Mouse (Mus musculus) hindbrain, embryonic 11.5 days (tissue): Measurements from ENCODE around the gene Slc25a34. TPM values are rescaled to one million over a fixed set of nuclear protein-coding genes. Genes with fewer than 3 reads are reported as not detected.
A peak's percentile ranks its signal among the peaks of the same experiment; 100 is the strongest.

Experiments used
- ATAC-seq: fragments of 200-750 bp; cut with Nextera tagmentation; 2 replicates; pipeline ENCODE4 v1.8.0; 2017; ENCODE audit warnings: mild to moderate bottlenecking, moderate TSS enrichment, moderate library complexity; ENCODE audit not compliant: low FRiP score
- DNase-seq: peaks from one replicate; pipeline ENCODE4 v3.0.0-alpha.2; 2015; ENCODE audit warnings: low spot score
- H3K27ac ChIP-seq: fragments of 300-500 bp; sonication (generic); 2 replicates; pipeline ENCODE4 v1.5.1; 2014; ENCODE audit warnings: mild to moderate bottlenecking, low read depth, low read length
- H3K27me3 ChIP-seq: fragments of 300-500 bp; sonication (generic); 2 replicates; pipeline ENCODE4 v1.6.1; 2014; ENCODE audit warnings: mild to moderate bottlenecking, low read length, moderate library complexity, mixed read lengths; ENCODE audit not compliant: control insufficient read depth, insufficient read depth
- H3K36me3 ChIP-seq: fragments of 300-500 bp; sonication (generic); 2 replicates; pipeline ENCODE4 v1.6.1; 2014; ENCODE audit warnings: mild to moderate bottlenecking, low read length, moderate library complexity, mixed read lengths; ENCODE audit not compliant: control insufficient read depth, insufficient read depth
- H3K4me1 ChIP-seq: fragments of 300-500 bp; sonication (generic); replicated peaks from 2 replicates; pipeline ENCODE4 v1.6.1; 2014; ENCODE audit warnings: low read length, mixed read lengths; ENCODE audit not compliant: control insufficient read depth, insufficient read depth
- H3K4me2 ChIP-seq: fragments of 300-500 bp; sonication (generic); replicated peaks from 2 replicates; pipeline ENCODE4 v1.6.1; 2014; ENCODE audit warnings: mild to moderate bottlenecking, low read depth, low read length
- H3K4me3 ChIP-seq: fragments of 300-500 bp; sonication (generic); 2 replicates; pipeline ENCODE4 v1.5.1; 2014; ENCODE audit warnings: low read depth, low read length
- H3K9ac ChIP-seq: fragments of 300-500 bp; sonication (generic); 2 replicates; pipeline ENCODE4 v1.6.1; 2014; ENCODE audit warnings: low read depth, low read length
- H3K9me3 ChIP-seq: fragments of 300-500 bp; sonication (generic); 2 replicates; pipeline ENCODE4 v1.6.1; 2016; ENCODE audit warnings: low read length; ENCODE audit not compliant: control insufficient read depth
- WGBS: fragments of 180-500 bp; shearing (Covaris S2); extraction: QIAGEN DNeasy Blood & Tissue Kit; methylation state at CpG from one replicate; pipeline ENCODE4 v1.1.7; 2014; 5-methylcytosine and 5-hydroxymethylcytosine counted together
- polyA plus RNA-seq: library from polyadenylated mRNA; unstranded; fragments of >200 nt; fragmentation: Nextera tagmentation; extraction: Ambion mirVana; gene quantifications from 2 replicates; pipeline ENCODE4 v1.2.1, GENCODE M21; 2014

Gene Slc25a34
- polyA plus RNA-seq, 1 experiment from 2014 or later = not detected

DNA sequence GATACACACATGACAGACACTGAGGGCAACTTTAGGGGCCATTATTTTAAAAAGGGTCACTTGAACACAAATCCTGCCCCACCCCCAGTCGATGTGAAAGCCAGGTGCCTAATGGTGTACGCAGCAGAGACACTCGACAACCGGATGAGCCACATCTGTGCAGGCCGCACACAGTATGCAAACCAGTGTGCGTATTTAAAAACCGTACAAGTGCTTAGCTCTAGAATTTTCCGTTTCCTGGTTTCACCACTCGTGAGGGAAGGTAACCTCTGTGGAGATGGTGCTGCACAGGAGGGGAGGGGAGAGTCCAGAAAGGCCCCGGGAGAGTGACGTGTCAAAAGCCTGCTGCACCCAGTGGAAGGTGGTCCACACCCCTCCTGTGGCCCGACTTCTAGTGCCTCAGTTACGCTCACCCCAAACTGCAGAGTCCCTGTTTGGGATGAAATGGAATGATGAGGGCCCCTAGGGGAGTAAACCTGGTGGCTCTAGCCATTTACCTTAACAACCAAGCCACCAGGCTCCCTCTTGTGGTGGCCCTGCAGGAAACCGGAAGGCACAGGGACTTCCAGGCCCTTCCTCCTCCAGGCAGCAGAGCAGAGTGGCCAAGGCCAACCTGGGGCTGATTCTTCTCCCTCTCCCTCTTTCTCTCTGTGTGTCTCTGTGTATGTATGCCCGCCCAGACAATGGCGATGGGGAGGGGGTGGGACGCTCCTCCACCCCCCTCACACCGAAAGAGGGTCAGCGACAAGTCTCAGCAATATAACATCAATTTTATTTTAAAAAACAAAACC is 1.6 kb upstream of the Slc25a34 start:
- Histone ChIP-seq H3K4me3 (no peak overlapping the region), H3K36me3 (peaks cover 7% of the 10 kb centered on the region; the same call in 1 of the 2 replicates), H3K9me3 (no peaks in the 10 kb centered on the region), H3K9ac (no peak overlapping the region), H3K4me1 (peaks cover 2% of the 10 kb centered on the region; the same call in 1 of the 2 replicates), H3K27ac (no peak overlapping the region), H3K4me2 (no peak overlapping the region), H3K27me3 (no peaks in the 10 kb centered on the region)
- WGBS = 72% methylated on average over 19 of the region's 19 CpGs
- no peak for ATAC-seq
- DNase-seq = peak; percentile 27

DNA sequence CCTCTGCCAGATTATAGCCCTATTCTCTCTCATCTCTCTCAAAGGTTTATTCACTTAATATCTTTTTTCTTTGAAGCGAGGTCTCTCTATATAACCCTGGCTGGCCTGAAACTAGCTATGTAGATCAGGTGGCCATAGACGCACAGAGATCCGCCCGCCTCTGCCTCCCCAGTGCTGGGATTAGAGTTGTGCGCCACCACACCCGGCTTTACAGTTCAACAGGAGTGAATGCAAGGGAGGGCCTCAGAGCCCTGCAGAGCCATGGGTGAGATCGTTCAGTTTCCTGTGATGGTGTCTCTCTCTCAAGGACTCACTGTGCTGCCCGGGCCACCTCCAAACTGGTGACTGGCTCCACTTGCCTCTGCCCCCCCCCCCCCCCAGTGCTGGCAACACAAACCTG is 513 bp upstream of the Slc25a34 start:
- Histone ChIP-seq H3K9me3 (no peaks in the 10 kb centered on the region), H3K4me3 (no peak overlapping the region), H3K4me2 (no peak overlapping the region), H3K27me3 (no peaks in the 10 kb centered on the region), H3K36me3 (peaks cover 4% of the 10 kb centered on the region; the same call in 1 of the 2 replicates), H3K9ac (no peak overlapping the region), H3K27ac (no peak overlapping the region), H3K4me1 (peaks cover 2% of the 10 kb centered on the region; the same call in 1 of the 2 replicates)
- no peak for ATAC-seq
- DNase-seq = no peak
- WGBS = 89% methylated on average over 8 of the region's 8 CpGs

DNA sequence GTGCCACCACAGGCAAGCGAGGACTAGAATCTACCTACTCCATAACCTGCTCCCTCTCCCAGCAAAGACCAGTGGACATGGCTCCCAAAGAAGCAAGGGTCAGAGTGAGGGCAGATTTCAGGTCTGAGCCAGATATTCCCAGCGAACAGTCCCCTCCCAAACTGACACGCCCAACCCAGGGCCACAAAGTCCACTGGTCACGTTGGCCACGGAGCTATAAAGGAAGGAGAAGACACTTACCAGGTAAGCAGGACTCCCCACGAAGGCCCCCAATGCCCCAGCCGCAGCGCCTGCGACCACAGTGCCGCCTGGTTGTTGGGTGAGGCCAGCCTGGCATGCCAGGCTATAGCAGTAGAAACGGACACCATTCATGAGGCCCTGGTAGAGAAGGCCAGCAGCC is 584 bp downstream of the Slc25a34 start:
- peaks cover 2% of the 10 kb centered on the region; the same call in 1 of the 2 replicates for H3K4me1 ChIP-seq
- H3K27ac ChIP-seq = no peak overlapping the region
- no peaks in the 10 kb centered on the region for H3K27me3 ChIP-seq
- peaks cover 4% of the 10 kb centered on the region; the same call in 1 of the 2 replicates for H3K36me3 ChIP-seq
- no peaks in the 10 kb centered on the region for H3K9me3 ChIP-seq
- H3K4me3 ChIP-seq = no peak overlapping the region
- DNase-seq (no peak), ATAC-seq (no peak)
- no peak overlapping the region for H3K4me2 ChIP-seq
- H3K9ac ChIP-seq = no peak overlapping the region
- WGBS = 90% methylated on average over 11 of the region's 11 CpGs

DNA sequence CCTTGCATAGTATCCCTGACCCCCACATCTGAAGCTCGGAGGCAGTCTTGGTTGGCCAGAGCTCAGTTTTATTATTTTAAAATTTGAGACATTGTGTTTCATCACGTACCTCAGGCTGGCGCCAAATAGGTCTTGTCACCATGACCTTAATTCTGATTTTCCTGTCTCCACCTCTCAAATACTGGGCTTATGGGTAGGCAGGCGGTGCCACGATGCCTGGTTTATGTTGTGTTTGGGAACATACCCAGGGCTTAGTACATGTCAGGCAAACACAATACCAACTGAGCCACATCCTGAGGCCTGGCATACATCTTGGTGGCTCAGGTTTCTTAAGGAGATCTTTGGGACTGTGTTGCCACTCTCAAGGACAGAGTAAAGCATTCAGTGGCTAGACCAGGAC is 1.0 kb downstream of the Slc25a34 start:
- Histone ChIP-seq H3K9ac (no peak overlapping the region), H3K9me3 (no peaks in the 10 kb centered on the region), H3K4me1 (peaks cover 2% of the 10 kb centered on the region; the same call in 1 of the 2 replicates), H3K4me3 (no peak overlapping the region), H3K27me3 (no peaks in the 10 kb centered on the region), H3K27ac (no peak overlapping the region), H3K4me2 (no peak overlapping the region), H3K36me3 (peaks cover 3% of the 10 kb centered on the region; the same call in 1 of the 2 replicates)
- WGBS = 79% methylated on average over 5 of the region's 5 CpGs
- ATAC-seq (no peak), DNase-seq (no peak)

DNA sequence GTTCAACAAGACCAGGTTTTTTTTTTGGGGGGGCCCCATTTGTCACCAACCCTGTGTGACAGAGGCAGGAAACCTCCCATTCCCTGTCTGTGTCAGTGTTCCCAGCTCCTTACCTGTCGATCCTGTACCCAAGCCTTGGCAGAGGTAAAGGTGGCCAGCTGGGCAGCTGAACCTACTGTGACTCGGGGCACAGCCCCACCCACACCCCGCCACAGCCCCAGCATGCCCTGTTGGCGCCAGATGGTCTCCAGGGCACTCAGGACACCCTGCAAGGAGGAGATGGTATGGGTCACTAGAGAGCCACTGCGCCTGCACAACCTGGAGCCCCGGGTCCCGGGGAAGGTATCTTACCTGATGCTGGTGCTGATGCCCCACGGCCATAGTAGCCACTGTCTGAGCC is 1.5 kb downstream of the Slc25a34 start:
- Histone ChIP-seq H3K27me3 (no peaks in the 10 kb centered on the region), H3K4me1 (peaks cover 2% of the 10 kb centered on the region; the same call in 1 of the 2 replicates), H3K27ac (no peak overlapping the region), H3K4me2 (no peak overlapping the region), H3K4me3 (no peak overlapping the region), H3K9me3 (no peaks in the 10 kb centered on the region), H3K9ac (no peak overlapping the region), H3K36me3 (no peaks in the 10 kb centered on the region)
- DNase-seq (no peak), ATAC-seq (no peak)
- WGBS = 83% methylated on average over 8 of the region's 8 CpGs

DNA sequence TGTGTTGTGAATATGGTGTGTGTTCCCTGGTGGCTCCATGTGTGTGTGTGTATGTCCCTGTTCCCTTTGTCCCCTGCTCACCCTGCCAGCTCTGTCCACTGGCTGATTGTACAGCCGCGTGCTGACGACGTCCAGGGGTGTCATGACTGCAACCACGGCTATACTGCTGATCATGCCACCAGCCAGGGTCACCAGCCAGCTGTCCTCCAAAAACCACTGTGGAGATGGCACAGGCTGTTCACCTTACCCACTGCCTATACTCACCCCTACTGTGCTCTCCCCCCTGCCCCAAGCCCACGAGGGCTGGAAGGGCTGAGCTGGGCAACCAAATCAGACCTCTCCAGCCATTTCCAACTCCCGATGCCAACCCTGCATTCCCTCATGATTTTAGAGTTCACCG is 2.3 kb downstream of the Slc25a34 start:
- Histone ChIP-seq H3K27ac (no peak overlapping the region), H3K4me2 (no peak overlapping the region), H3K27me3 (no peaks in the 10 kb centered on the region), H3K4me3 (no peak overlapping the region), H3K9me3 (no peaks in the 10 kb centered on the region), H3K9ac (no peak overlapping the region), H3K4me1 (peaks cover 2% of the 10 kb centered on the region; the same call in 1 of the 2 replicates), H3K36me3 (no peaks in the 10 kb centered on the region)
- ATAC-seq = no peak
- no peak for DNase-seq
- 83% methylated on average over 8 of the region's 8 CpGs for WGBS

DNA sequence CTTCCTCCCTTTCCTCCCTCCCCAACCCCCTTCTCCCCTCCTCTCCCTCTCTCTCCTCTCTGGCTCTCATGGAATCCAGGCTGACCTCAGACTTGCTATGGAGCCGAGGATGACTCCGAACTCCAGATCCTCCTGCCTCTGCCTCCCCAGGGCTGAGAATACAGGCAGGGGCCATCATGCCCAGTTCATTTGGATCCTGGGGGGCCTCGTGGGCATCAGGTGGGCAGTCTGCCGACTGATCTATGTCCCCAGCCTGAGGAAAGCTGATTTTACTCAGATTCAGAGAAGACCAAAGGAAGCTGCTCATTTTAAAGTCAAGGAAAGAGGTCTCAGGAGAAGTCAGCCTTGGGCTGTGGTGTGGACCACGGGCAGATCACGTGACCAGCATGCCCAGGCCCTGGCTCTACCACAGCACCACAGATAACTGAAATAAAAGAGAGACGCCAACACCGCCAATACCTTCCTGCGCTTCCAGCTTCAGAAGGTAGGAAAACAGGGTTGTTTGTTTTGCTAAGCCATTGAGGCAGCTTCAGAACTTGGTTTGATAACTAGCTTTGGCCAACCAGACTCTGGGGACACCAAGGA is 4.2 kb downstream of the Slc25a34 start:
- ATAC-seq (no peak), DNase-seq (no peak)
- H3K4me1 ChIP-seq = peaks cover 2% of the 10 kb centered on the region; the same call in 1 of the 2 replicates
- no peaks in the 10 kb centered on the region for H3K36me3 ChIP-seq
- H3K27me3 ChIP-seq = no peaks in the 10 kb centered on the region
- no peak overlapping the region for H3K9ac ChIP-seq
- WGBS = 88% methylated on average over 9 of the region's 9 CpGs
- H3K4me2 ChIP-seq = no peak overlapping the region
- no peak overlapping the region for H3K27ac ChIP-seq
- H3K9me3 ChIP-seq = no peaks in the 10 kb centered on the region
- no peak overlapping the region for H3K4me3 ChIP-seq

DNA sequence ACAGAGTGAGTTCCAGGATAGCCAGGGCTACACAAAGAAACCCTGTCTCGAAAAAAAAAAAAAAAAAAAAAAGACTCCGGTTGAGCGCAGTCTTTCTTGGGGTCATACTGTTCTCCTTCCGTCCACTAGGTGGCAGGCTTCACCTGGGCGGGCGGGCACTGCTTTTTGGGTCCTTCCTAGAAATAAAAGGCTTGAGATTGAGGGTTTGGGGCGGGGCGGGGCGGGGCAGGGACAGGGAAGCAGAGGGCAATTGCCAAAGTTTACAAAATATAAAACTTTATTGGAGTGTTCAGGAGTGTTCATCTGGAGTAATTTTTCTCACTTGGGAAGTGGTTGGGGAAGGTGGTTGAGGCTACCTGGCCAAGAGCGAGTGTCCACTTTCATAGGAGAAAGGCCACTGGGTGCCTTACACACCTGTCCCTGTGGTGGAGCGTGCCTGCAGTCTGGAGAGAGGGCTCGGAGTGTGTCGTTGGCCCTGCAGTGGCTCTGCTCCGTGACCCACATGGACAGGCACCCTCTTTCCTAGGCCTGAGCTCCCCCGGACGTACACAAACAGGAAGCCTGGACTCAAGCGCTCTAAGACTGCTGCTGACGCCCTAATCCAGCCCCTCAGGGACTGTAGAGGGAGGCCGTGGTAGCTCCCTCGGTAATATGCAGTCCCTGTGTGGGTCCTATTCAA is 4.9 kb downstream of the Slc25a34 start, which contains the start of gene Tmem82:
Gene Tmem82, minus strand, starts transcription at position 69 of the 679 bp plus-strand sequence.
- peak within 1 kb of the TSS; percentile 13 for H3K4me3 ChIP-seq
- H3K27me3 ChIP-seq = no peaks in the 10 kb centered on the region
- ATAC-seq = no peak
- no peaks in the 10 kb centered on the region for H3K36me3 ChIP-seq
- DNase-seq = peak; percentile 65
- 32% methylated on average over 19 of the region's 20 CpGs for WGBS
- H3K27ac ChIP-seq = no peak within 1 kb of the TSS
- no peaks in the 10 kb centered on the region for H3K9me3 ChIP-seq
- H3K9ac ChIP-seq = no peak within 1 kb of the TSS
- peaks cover 2% of the 10 kb centered on the region; the same call in 1 of the 2 replicates for H3K4me1 ChIP-seq
- H3K4me2 ChIP-seq = peak within 1 kb of the TSS; percentile 42
